Mouse (Mus musculus) cerebellum, adult 18-20 months (tissue): Measurements from ENCODE around the gene Carns1.
A peak's percentile ranks its signal among the peaks of the same experiment; 100 is the strongest.
"Not testable (repeated sequence)": the region's sequence is repeated elsewhere in the genome, so short reads cannot be mapped to it uniquely, and the experiment has no call there.

ENCODE experiments used
- DNase-seq, 2 experiments: peaks; one replicate each; pipeline ENCODE4 v3.0.0; 2021

The Carns1 gene

DNA sequence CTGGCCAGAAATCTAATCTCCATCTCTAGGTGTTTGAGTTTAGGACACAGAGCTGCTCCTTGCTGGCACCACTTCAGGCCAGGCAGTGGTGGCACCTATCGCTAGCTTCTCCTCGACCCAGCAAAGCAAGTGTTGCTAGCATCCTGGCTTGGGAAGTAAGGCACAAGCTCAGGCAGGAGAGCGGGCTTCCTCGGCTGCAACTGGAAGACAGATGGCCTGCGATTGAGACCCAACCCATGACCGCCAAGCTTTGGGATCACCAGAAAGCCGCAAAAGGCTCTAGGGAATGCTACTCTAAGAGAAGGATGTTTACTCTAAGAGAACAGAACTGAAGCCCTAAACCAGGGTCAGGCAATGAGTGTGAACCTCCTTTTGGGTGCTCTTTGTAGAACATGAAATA, 45.8 kb downstream of the Carns1 start:
- DNase-seq = no peak

DNA sequence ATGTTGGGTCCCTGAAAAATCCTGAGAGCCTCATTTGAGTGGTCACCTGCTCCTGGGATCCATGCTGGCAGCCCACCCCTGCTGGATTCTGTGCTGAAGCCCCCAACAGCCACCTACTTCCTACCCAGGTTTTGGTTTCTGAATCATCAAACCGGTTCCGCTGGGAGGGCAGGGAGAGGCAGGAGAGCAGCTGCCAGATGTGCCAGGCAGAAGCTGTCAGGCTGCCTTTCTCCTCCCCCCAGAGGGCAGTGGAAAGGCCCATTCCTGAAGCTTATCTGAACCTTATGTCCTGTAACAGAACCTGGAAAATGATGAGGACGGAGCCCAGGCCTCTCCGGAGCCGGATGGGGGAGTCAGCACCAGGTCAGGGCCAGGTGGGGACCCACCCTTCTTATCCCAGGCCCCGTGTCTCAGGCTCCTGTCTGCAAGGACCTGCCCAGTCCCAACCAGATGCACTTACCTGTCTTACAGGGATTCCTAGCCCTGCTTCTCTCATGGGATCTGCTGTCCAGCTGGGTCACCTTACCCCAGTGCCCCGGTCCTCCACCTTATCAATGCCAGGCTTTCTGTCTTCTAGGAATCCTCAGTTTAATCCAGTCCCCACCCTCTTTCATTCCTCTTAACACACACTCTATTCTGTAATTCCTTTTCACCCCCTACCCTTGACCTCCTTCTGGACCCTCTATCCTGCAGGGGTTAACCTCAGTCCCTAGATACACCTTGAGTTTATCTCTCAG, 48.4 kb downstream of the Carns1 start:
- DNase-seq = peak in 1 of 2 experiments; percentile 36

DNA sequence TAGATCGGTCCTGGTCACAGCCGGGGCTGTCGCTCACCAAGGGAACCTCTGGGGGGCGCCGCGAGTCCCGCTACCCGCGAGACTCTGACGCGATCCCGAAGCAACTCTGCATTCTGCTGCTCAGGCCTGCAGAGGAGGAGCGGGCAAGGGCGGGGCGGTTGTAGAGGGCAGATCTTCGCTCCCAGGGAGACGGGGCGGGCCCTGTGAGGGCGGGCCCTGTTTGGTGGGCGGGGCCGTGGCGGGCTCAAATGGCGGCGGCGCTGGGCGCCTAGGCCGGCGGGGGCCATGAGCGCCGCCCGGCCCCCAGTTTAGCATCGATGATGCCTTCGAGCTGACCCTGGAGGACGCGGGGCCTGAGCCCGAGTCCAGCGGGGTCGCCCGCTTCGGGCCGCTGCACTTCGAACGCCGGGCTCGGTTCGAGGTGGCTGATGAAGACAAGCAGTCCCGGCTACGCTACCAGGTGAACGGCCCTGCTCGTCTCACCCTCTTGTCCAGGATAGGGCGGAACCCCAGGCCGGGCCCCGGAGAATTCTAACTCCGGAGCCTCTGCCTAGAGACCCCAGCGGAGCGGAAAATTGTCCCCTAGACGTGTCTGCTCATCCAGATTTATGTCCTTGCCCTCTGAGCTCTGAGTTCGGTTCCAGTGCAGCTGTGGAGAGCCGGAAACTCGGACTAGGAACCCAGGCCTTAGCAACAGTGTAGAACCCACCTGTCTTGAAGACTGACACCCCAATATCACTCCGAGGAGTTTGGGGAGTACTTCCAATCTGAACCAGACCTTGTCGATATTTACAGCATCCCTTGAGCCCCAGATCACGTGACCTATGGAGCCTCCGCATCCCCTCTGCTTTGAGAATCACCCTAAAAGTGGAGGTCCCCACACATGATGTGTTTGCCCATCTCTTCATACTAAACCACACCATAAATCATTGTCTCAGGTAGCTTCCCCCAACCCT, 49.3 kb downstream of the Carns1 start, which contains the start of gene Aip:
TSS of gene Aip (minus strand) at position 118 of the 956 bp plus-strand sequence.
- DNase-seq = peak; percentile 98 to 100

DNA sequence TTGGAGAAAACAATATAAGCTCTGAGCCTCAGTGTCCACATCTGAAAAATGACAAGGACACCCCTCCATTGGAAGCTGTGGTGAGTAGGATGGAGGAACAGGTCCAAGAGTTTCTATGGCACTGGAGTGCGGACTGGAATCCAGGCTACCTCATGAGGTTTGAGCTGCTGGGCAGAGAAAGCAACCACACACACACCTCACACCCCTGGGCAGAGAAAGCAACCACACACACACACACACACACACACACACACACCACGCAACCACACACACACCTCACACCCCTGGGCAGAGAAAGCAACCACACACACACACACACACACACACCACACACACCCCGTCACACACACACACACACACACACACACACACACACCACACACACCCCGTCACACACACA, 50.0 kb downstream of the Carns1 start:
- peak in 1 of 2 experiments; percentile 48 for DNase-seq

DNA sequence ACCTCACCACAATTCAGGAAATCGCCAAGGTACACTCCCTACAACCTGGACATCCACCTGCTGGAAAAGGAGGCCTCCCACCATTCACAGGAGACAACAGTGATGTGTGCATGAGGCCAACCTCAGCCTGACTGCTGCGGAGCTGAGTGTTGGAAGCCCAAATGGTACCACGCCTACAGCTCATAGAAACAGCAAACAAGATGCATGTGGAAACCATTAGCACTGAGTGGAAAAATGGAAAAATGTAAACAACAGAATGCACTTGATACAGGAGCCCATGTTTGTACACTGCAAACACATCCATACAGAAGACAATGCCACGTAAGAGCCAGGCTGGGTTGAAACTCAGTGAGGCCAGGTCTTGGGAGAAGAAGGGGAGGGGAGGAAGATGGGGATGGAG, 50.8 kb downstream of the Carns1 start:
- DNase-seq = no peak

DNA sequence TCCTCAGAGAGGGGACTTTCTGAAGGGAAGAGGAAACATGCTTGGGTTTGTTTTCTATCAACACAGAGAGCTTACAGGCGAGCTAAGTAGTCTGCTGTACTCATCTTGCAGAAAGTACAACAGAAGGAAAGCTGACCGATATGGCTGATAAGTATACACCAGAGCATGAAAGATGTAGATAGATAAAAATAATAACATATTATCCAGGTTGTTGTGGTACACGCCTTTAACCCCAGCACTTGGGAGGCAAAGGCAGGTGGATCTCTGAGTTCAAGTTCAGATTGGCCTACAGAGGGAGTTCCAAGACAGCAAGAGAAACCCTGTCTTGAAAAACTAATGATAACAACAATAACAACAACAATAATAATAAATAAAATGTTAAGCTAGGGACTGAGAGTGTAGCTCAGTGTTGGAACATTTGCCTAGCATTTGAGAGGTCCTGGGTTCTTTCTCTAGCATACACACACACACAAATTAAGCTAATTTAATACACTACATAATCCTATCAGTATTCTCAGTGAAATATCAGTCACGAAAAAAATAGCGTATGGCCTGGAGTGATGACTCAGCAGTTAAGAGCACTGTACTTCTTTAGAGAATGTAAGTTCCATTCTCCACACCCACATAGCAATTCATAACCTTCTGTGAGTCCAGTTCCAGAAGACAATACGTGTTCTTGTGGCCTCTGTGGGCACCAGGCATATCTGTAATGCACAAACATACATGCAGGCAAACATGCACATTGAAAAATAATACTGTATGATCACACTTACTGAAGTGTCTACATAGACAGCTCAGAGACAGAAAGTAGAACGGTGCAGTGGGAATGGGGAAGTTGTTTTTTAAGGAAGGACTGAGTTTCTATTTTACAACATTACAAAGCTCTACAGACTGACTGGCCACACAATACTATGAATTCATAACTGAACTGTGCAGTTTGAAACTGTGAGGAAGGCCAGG, 52.6 kb downstream of the Carns1 start:
- DNase-seq = no peak

DNA sequence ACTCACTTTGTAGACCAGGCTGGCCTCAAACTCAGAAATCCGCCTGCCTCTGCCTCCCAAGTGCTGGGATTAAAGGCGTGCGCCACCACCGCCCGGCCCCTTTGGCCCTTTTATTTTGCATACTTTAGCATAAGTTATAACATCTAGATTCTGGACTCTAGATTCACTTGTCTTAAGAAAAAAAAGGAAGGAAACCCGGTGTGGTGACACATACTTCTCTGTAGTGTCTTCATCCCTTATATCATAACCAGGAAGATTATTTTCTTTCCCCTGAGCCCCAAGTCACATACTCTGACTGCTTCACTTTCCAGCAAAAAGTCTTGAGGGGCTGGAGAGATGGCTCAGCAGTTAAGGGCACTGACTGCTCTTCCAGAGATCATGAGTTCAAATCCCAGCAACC, 53.4 kb downstream of the Carns1 start:
- not testable (repeated sequence) for DNase-seq

DNA sequence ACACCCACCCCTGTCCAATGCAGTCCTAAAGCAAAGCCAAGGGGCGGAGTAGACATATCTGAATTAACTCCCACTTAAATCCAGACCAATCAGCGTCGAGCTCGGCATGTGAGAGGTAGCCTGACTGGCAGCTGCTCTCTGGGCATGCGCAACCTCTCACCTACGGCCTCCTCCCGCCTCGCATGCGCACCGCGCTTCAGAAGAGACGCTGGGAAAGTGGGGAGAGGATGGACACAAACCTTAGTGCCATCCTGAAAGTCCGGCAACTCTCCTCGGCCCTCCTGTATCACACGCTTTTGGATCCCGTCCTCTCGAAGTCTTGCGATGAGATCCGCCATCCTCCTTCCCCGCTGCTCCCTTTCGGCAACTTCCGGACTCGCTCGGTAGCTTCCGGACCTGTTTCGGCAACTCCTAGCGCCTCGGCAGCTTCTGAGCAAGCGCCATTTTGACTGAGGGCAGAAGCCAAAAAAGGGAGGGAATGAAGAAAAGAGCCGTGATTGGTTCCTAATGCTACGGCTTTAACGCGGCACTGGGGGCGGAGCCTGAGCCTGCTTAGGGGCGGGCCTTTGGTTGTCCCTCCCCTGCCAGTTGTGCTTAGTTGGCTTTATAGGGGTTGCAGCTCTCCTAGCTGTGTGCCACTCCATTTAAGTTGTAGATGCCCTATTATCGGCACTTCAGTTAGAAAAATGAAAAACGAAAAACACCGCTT, 54.0 kb downstream of the Carns1 start:
- DNase-seq = peak; percentile 97 to 99

DNA sequence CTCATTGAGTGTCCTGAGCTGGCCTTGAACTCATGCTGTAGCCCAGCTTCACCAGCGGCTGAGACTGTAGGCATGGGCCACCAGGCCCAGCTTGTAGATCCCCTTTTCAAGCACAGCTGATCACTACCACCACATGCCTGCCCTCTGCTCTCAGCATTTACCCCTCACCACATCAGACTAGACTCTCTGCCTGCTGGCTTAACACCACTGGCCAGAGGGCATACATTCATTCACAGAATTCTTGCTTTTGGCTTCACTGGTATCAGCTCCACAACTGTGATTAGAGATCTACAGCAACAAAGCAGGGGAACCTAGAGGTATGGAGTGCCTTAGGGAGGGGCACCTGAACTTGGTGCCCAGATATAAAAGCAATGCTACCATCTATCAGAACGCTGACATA, 54.8 kb downstream of the Carns1 start:
- no peak for DNase-seq

DNA sequence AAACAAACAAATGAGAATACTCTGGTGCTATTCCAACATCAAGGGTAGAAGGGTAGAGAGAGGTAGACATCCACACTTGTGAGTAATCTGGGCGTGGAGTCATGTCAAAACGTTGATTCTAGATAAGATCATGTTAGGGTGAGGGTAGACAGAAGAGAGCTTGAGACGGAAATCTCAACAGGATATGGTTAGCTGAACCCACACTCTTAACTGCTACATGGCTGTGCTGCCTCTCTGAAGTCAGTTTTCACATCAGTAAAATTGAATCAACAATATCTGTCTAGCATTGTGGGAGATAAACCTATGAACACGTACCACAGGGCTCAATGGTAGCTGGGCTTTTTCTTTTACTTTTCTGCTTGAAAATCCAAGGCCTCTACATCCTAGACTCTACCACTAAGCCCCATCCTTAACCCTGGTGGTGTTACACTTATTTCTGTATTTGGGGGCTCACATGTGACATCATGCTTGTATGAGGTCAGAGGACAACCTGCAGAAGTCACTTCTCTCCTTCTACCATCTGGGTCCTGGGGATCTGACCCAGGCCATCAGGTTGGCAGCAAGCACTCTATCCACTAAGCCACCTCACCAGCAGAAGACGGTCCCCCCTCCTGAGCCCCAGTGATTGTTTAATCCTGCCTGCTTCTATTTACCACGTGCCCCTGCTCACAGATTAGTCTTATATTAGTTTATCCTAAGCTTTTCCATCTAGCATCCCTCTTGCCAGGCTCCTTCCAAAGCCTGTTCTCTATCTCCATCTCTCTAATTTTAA, 55.4 kb downstream of the Carns1 start:
- DNase-seq = no peak

DNA sequence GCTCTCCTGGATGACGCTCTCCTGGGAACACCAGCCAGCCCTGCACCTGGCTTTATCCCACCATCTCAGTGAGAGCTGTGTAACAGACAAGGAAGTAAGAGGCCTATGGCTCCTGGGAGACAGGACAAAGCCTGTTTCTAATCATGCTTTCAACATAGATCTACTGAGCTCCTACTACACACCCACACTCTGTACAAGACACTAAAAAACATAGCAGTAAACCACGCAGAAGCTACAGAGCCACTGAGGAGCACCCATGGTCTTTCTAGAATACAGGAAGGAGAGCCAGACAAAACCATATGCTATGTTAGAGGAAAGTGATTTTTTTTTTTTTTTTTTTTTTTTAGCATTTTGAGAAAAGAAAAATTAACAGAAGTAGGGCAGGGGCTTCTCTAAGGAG, 56.9 kb downstream of the Carns1 start:
- DNase-seq = no peak

DNA sequence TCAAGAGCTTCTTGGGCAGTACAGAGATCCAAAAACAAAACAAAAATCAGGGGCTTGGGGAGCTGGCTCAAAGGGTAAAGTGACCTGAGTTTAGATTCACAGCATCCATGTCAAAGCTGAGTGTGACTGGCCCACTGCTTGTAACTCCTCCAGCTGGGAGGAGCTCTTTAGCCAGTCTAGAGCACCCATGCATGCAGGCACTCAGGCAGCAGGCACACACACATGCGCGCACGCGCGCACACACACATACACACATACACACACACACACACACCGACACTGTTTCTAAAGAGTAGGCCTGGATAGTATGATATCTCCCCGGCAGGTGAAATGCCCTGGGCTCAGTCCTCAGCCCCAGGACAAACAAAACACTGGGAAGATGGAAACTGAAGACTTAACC, 58.3 kb downstream of the Carns1 start:
- no peak for DNase-seq

DNA sequence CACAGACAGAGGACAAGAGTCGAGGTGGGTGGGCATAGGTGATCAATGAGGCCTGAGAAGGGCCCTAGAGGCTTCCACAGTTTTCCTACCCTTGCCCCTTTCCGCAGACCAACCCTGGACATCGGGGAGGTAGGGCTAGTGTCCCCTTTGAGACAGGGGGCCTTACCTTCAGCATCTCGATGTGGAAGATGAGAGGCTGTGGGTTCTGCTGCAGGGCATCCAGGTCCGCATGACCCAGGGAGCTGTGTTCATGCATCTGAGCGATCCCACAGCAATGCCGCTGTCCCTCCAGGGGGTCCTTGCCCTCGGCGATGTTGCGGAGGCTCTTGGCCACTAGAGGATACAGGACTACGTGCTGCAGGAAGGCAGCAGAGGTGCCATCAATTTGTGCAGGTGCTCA, 59.5 kb downstream of the Carns1 start:
- no peak for DNase-seq

DNA sequence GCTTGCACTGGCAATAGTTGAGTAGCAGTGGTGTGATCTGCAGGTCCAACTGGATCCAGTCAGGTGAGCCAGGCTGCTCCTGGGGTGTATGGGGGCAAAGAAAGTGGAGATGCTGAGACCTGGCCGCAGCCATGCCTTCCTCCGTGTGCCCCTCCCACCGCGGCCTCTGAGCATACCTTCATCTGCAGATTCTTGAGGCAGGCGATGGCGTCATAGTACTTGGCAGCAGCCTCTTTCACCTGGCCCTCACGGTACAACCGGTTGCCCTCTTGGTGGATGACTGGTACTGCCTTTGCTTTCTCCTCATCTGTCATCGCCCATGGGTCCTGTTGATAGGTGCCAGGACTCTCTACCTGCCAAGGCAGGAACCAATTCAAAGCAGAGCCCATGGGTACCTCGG, 60.1 kb downstream of the Carns1 start:
- DNase-seq = no peak

DNA sequence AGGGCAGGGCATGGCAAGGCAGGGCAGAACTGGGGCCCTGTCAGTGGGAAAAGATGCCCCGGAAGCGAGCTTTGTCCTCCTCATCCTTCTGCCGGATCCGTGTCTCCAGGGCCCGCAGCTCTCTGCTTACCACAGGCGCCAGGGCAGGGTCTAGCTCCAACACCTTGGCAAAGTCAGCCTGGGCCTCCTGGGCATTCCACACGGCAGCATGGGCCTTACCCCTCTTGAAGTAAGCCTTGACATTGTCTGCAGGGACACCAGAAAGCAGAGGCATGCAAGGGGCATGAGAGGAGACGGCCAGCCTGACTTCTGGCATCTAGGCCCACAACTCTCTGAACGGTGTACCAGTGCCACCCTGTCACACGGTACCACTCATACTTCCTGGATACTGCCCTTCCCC, 60.7 kb downstream of the Carns1 start:
- no peak for DNase-seq
